Mouse (Mus musculus): Measurements from ENCODE around the gene Tmem179b. TPM values are rescaled to one million over a fixed set of nuclear protein-coding genes. Genes with fewer than 3 reads are reported as not detected.
"Not testable (repeated sequence)": the region's sequence is repeated elsewhere in the genome, so short reads cannot be mapped to it uniquely, and the experiment has no call there.

The Tmem179b gene
- polyA plus RNA-seq, 1 experiment from 2014 or later, result 104 TPM

DNA sequence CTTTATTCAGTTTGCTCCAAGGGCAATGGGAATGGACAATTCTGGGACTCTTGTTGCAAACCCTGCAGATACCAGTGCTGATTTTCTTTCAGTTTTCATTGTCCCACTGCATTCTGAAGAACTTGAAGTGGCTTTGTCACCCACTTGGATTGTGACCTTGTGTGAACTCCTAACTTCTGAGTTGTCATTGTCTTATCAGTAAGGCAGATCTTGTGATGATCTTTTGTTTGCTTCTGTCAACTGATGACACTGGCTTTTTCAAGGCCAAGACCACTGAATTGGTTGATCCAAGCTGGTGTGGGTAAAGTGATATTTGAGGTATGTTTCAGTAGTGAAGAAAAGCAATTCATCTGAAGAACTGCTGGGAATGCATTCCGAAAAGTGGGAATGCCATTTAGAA, 28.9 kb downstream of the Tmem179b start:
- WGBS, result 96% methylated on average over 1 of the region's 1 CpGs
- no peaks in the 10 kb centered on the region for H3K27me3 ChIP-seq (replicated peaks)
- no peaks in the 10 kb centered on the region for H3K9me3 ChIP-seq
- H3K9ac ChIP-seq, result no peak overlapping the region
- no peak overlapping the region for H3K4me3 ChIP-seq (replicated peaks)
- no peak overlapping the region for H3K27ac ChIP-seq
- no peak overlapping the region for H3K4me2 ChIP-seq
- no peak for ATAC-seq (ENCODE audit: insufficient read depth, low FRiP score, low read depth)
- H3K4me1 ChIP-seq, result peaks cover 15% of the 10 kb centered on the region
- H3K36me3 ChIP-seq, result peaks cover 66% of the 10 kb centered on the region

DNA sequence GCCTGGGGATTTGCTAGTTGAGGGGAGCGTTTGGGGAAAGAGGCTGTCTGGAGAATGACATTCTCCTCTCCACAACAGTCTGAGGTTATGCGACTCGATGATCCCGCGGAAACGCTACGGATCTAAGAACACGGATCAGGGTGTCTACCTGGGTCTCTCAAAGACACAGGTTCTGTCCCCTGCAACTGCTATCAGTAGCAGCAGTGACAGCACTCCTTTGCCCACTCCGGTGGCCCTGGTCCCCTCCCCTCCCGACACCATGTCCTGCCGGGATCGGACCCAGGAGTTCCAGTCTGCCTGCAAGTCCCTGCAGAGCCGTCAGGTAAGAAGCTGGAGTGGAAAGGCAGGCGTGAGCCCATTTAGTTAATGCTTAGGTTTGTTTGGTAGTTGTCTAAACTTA, 32.1 kb downstream of the Tmem179b start:
- no peak for ATAC-seq (ENCODE audit: insufficient read depth, low FRiP score, low read depth)
- Histone ChIP-seq H3K4me3 (replicated peaks) (peak overlapping the region; percentile 98), H3K9ac (peak overlapping the region; percentile 98), H3K36me3 (peaks cover 43% of the 10 kb centered on the region), H3K4me1 (peaks cover 22% of the 10 kb centered on the region), H3K4me2 (peak overlapping the region; percentile 89), H3K9me3 (no peaks in the 10 kb centered on the region), H3K27me3 (replicated peaks) (no peaks in the 10 kb centered on the region), H3K27ac (peak overlapping the region; percentile 98)
- WGBS, result 10% methylated on average over 14 of the region's 14 CpGs

DNA sequence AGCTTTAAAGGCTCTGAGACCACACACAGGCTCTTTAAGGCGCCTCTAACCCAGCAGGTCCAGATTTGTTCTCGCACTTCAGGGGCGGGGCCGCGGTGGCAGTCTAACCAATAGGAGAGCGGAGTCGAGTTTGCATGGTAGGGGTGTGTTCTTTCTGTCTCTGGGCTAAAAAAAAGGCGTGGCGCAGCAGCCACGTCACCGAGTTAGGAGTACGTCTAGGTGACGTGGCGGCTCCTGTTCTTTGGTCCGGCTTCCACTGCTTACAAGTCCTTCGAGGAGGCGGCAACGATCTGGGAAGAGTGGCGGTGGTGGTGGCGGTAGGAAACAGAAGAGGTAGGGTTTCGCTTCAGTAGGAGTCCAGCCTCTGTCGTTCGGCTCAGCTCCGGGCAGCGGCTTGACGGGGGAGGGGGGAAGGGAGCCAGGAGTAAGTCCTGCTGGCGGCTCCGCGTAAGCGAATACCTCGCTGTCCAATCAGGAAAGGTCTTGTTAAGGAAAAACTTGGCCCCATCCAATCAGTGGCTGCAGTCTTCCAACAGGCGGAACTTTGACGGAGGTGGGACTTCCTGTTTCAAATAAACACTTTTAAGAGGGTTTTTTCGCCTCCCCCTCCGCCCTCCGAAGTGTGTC, 32.9 kb downstream of the Tmem179b start, which contains the start of gene Stx5a:
Gene Stx5a, plus strand, starts transcription at position 171 of the 627 bp plus-strand sequence.
- Histone ChIP-seq H3K27ac (peak within 1 kb of the TSS; percentile 98), H3K27me3 (replicated peaks) (no peaks in the 10 kb centered on the region), H3K36me3 (peaks cover 36% of the 10 kb centered on the region), H3K9me3 (no peaks in the 10 kb centered on the region), H3K9ac (peak within 1 kb of the TSS; percentile 98), H3K4me1 (peaks cover 23% of the 10 kb centered on the region), H3K4me3 (replicated peaks) (peak within 1 kb of the TSS; percentile 98), H3K4me2 (peak within 1 kb of the TSS; percentile 89)
- ATAC-seq (ENCODE audit: insufficient read depth, low FRiP score, low read depth), result peak; percentile 99
- under 1% methylated on average over 36 of the region's 36 CpGs for WGBS

GRCm38 (mm10) chr19:8740603-8741002, 33.7 kb downstream of the Tmem179b start, which contains the start of gene 1700092M07Rik:
1700092M07Rik (plus strand) TSS chr19:8740718.
- Histone ChIP-seq H3K4me3 (replicated peaks) (peak within 1 kb of the TSS; percentile 98), H3K27me3 (replicated peaks) (no peaks in the 10 kb centered on the region), H3K9ac (peak within 1 kb of the TSS; percentile 77; the same call in 1 of the 2 replicates), H3K27ac (peak within 1 kb of the TSS; percentile 98), H3K36me3 (peaks cover 32% of the 10 kb centered on the region), H3K4me2 (peak within 1 kb of the TSS; percentile 48), H3K9me3 (no peaks in the 10 kb centered on the region), H3K4me1 (peaks cover 23% of the 10 kb centered on the region)
- WGBS, result 63% methylated on average over 14 of the region's 14 CpGs
- no peak for ATAC-seq (ENCODE audit: insufficient read depth, low FRiP score, low read depth)

- peaks cover 25% of the 10 kb centered on the region for H3K36me3 ChIP-seq
- ATAC-seq (ENCODE audit: insufficient read depth, low FRiP score, low read depth), result no peak
- H3K4me3 ChIP-seq (replicated peaks), result no peak overlapping the region
- H3K4me2 ChIP-seq, result no peak overlapping the region
- H3K9me3 ChIP-seq, result no peaks in the 10 kb centered on the region
- no peak overlapping the region for H3K27ac ChIP-seq
- H3K27me3 ChIP-seq (replicated peaks), result no peaks in the 10 kb centered on the region
- 89% methylated on average over 6 of the region's 6 CpGs for WGBS
- H3K4me1 ChIP-seq, result peaks cover 23% of the 10 kb centered on the region
- H3K9ac ChIP-seq, result no peak overlapping the region
These were observed 34.6 kb downstream of the Tmem179b start for GRCm38 (mm10) chr19:8739646-8740045.

DNA sequence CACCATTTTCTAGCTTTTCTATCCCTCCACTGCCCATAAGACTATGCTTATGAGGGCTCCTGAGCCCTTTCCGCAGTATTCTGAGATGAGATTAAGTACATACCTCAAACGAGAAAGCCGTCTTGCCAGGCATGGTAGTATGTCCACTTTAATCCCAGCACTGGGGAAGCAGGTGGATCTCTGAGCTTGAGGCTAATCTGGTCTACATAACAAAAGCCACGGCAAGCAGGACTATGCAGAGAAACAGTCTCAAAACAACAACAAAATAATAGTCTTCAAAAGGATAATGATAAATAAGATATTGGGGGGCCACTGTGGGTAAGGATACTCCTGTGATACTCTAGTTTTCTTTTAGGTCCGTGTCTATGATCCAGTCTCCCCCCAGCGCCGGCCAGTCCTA, 35.4 kb downstream of the Tmem179b start:
- Histone ChIP-seq H3K27ac (no peak overlapping the region), H3K9ac (no peak overlapping the region), H3K4me2 (no peak overlapping the region), H3K36me3 (peaks cover 20% of the 10 kb centered on the region), H3K27me3 (replicated peaks) (no peaks in the 10 kb centered on the region), H3K4me1 (peaks cover 23% of the 10 kb centered on the region), H3K4me3 (replicated peaks) (no peak overlapping the region), H3K9me3 (no peaks in the 10 kb centered on the region)
- WGBS, result 89% methylated on average over 7 of the region's 7 CpGs
- ATAC-seq (ENCODE audit: insufficient read depth, low FRiP score, low read depth), result no peak

DNA sequence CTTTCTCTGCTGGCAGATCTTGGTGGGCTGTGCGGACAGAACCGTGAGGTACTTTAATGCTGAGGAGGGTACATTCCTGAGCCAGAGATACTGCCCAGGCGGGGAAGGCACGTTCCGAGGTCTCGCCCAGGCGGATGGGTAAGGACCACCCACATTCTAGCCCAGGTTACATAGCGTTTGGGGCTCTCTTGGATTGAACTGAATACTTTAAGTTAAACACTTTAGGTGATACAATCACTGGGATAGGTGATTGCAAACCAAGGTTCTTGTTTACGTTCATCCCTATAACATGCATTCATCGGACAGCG, 38.2 kb downstream of the Tmem179b start:
- peak overlapping the region; percentile 52 for H3K27ac ChIP-seq
- no peak; the same call in 1 of the 2 replicates for ATAC-seq (ENCODE audit: insufficient read depth, low FRiP score, low read depth)
- 1% methylated on average over 11 of the region's 11 CpGs for WGBS
- H3K4me2 ChIP-seq, result peak overlapping the region; percentile 85
- H3K9me3 ChIP-seq, result no peaks in the 10 kb centered on the region
- peaks cover 9% of the 10 kb centered on the region for H3K36me3 ChIP-seq
- peak overlapping the region; percentile 65 for H3K9ac ChIP-seq
- no peaks in the 10 kb centered on the region for H3K27me3 ChIP-seq (replicated peaks)
- peak overlapping the region; percentile 80 for H3K4me3 ChIP-seq (replicated peaks)
- H3K4me1 ChIP-seq, result peaks cover 14% of the 10 kb centered on the region

DNA sequence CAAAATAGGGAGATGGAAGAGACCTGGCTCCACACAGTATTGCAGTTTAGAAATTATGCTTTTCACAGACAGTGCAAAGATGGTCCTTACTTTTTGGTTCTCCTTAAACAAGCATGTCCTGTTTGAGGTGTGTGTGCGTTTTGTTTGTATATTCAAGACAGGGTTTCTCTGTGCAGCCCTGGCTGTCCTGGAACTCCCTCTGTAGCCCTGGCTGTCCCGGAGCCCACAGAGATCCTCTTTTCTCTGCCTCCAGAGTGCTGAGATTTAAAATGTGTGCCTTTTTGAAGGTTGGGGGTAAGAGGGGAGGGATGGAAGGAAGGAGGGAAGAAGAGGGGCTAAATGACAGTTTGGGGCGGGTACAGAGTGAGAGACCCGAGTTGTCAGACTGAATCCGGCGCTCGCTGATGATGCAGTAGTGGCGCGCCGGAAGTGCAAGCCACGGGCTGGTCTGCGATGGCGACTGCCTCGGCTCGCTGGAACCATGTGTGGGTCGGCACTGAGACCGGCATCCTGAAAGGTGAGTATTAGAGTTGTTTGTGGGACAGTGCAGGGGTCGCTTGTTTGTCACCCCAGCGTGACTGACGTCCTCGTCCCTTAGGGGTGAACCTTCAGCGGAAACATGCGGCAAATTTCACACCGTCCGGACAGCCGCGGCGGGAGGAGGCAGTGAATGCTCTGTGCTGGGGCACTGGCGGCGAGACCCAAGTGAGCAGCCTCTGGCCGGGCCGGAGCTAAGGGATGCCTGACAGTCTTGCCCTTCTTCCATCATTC, 38.7 kb downstream of the Tmem179b start, which contains the start of gene Wdr74:
Gene Wdr74, plus strand, starts transcription at position 439 of the 771 bp plus-strand sequence.
- H3K9me3 ChIP-seq, result no peaks in the 10 kb centered on the region
- H3K27me3 ChIP-seq (replicated peaks), result no peaks in the 10 kb centered on the region
- H3K4me1 ChIP-seq, result peaks cover 9% of the 10 kb centered on the region
- peak within 1 kb of the TSS; percentile 52 for H3K27ac ChIP-seq
- WGBS, result under 1% methylated on average over 32 of the region's 32 CpGs
- H3K4me2 ChIP-seq, result peak within 1 kb of the TSS; percentile 85
- H3K36me3 ChIP-seq, result peaks cover 8% of the 10 kb centered on the region
- peak within 1 kb of the TSS; percentile 80 for H3K4me3 ChIP-seq (replicated peaks)
- H3K9ac ChIP-seq, result peak within 1 kb of the TSS; percentile 65
- peak; percentile 90 for ATAC-seq (ENCODE audit: insufficient read depth, low FRiP score, low read depth)

DNA sequence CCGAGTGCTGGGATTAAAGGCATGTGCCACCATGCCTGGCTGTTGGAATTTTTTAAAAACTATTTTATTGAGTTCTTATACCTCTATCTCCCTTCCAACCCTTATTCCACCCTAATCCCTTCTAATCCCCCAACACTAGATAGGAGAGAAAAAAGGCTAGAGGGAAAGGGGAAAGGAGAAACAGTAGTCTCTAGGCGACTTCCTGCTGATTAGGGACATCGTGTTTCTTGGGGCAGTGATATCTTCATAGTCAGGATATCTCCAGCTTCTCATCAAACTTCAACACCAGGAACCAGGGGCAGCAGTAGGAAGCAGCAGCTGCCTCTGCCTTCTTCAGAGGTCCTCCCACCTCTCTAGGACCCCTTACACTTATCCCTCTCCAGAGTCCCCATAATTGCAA, 39.9 kb downstream of the Tmem179b start:
- H3K36me3 ChIP-seq, result peaks cover 4% of the 10 kb centered on the region; the same call in 1 of the 2 replicates
- H3K4me3 ChIP-seq (replicated peaks), result no peak overlapping the region
- H3K4me2 ChIP-seq, result no peak overlapping the region
- H3K9me3 ChIP-seq, result no peaks in the 10 kb centered on the region
- H3K4me1 ChIP-seq, result peaks cover 5% of the 10 kb centered on the region; the same call in 1 of the 2 replicates
- H3K27me3 ChIP-seq (replicated peaks), result no peaks in the 10 kb centered on the region
- no peak overlapping the region for H3K27ac ChIP-seq
- ATAC-seq (ENCODE audit: insufficient read depth, low FRiP score, low read depth), result no peak
- WGBS, result 69% methylated on average over 3 of the region's 3 CpGs
- no peak overlapping the region for H3K9ac ChIP-seq

DNA sequence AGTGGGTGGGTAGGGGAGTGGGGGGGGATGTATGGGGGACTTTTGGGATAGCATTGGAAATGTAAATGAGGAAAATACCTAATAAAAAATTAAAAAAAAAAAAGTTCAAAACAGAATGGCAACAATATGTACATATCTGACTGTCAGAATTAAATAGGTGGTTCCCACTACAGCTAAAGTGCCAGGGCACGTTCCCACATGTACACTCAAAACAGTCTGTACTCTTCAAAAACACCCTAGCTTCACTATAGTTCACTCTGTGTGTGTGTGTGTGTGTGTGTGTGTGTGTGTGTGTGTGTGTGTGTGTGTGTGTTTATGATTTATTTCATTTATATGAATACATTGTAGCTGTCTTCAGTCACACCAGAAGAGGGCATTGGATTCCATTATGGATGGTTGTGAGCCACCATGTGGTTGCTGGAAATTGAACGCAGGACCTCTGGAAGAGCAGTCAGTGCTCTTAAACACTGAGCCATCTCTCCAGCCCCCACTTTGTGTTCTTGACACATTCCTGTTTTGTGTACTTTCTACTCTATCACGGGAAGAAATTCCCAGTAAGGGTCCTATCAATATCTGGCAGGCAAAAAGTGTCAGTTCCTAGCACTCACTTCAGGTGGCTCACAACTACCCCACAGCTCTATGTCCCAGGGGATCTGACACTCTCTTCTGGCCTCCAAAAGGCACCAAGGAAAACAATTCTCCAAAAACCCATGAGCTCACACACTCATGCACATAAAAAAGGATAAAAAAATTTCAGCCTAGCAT, 45.8 kb downstream of the Tmem179b start:
- 46% methylated on average over 3 of the region's 3 CpGs for WGBS
- not testable (repeated sequence) for H3K9me3 ChIP-seq; ATAC-seq (ENCODE audit: insufficient read depth, low FRiP score, low read depth); H3K4me3 ChIP-seq (replicated peaks); H3K9ac ChIP-seq; H3K27me3 ChIP-seq (replicated peaks); H3K4me2 ChIP-seq; H3K4me1 ChIP-seq; H3K27ac ChIP-seq
- peaks cover 28% of the 10 kb centered on the region for H3K36me3 ChIP-seq

DNA sequence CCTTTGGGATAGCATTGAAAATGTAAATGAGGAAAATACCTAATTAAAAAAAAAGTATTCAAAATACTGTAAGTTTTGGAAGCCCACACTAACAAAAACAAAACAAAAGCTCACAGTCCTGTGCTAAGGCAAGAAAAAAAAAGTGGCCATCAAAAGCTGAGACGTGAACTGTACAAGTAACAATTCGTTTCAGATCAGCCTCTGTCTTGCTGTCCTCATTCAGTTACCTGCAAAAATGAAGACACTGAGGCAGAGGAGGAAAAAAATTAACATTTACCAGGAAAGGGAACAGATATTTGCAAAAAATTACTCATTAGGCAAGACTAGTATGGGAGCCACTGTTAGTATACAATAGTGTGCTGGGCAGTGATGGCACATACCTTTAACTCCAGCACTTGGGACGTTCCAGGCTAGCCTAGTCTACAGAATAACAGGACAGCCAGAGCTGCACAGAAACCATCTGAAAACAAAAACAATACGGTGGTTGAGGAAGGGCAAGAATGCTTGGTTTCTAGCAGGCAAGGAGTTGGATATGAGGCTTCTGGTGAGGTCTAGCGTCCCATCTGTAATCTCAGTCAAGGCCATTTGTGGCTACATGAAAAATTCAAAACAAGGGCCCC, 46.7 kb downstream of the Tmem179b start:
- 21% methylated on average over 5 of the region's 5 CpGs for WGBS
- Histone ChIP-seq H3K4me3 (replicated peaks) (no peak overlapping the region), H3K27me3 (replicated peaks) (no peaks in the 10 kb centered on the region), H3K36me3 (peaks cover 28% of the 10 kb centered on the region), H3K27ac (no peak overlapping the region; the same call in 1 of the 2 replicates), H3K9me3 (no peaks in the 10 kb centered on the region), H3K4me2 (no peak overlapping the region), H3K9ac (no peak overlapping the region), H3K4me1 (peaks cover 5% of the 10 kb centered on the region; the same call in 1 of the 2 replicates)
- no peak for ATAC-seq (ENCODE audit: insufficient read depth, low FRiP score, low read depth)

All from stomach, embryonic 15.5 days (tissue).